Mouse (Mus musculus): ENCODE data around the gene Ganab.
A peak's percentile ranks its signal among the peaks of the same experiment; 100 is the strongest.
"Not testable (repeated sequence)": the region's sequence is repeated elsewhere in the genome, so short reads cannot be mapped to it uniquely, and the experiment has no call there.

Gene Ganab

GRCm38 (mm10) chr19:8897865-8898495 is at the start of gene Ganab:
Ganab (plus strand) TSS chr19:8898071.
- DNase-seq (ENCODE audit: extremely low spot score, low spot score): peak; percentile 96

- DNase-seq (ENCODE audit: extremely low spot score, low spot score): no peak
Observed at GRCm38 (mm10) chr19:8848356-8848755, 49.5 kb upstream of the Ganab start.

- DNase-seq (ENCODE audit: extremely low spot score, low spot score): no peak
Observed at GRCm38 (mm10) chr19:8850402-8850901, 47.4 kb upstream of the Ganab start, which contains the start of gene Lrrn4cl. Lrrn4cl (plus strand) TSS chr19:8850768.

GRCm38 (mm10) chr19:8851639-8852038 is 46.2 kb upstream of the Ganab start:
- no peak for DNase-seq (ENCODE audit: extremely low spot score, low spot score)

- DNase-seq (ENCODE audit: extremely low spot score, low spot score): no peak
Observed at GRCm38 (mm10) chr19:8852236-8852928, 45.5 kb upstream of the Ganab start.

GRCm38 (mm10) chr19:8853117-8853516 is 44.8 kb upstream of the Ganab start:
- no peak for DNase-seq (ENCODE audit: extremely low spot score, low spot score)

GRCm38 (mm10) chr19:8857689-8858088 is 40.2 kb upstream of the Ganab start:
- no peak for DNase-seq (ENCODE audit: extremely low spot score, low spot score)

GRCm38 (mm10) chr19:8859018-8859417 is 38.9 kb upstream of the Ganab start:
- DNase-seq (ENCODE audit: extremely low spot score, low spot score): peak; percentile 23

- no peak for DNase-seq (ENCODE audit: extremely low spot score, low spot score)
Observed at GRCm38 (mm10) chr19:8864265-8864664, 33.6 kb upstream of the Ganab start.

- DNase-seq (ENCODE audit: extremely low spot score, low spot score): not testable (repeated sequence)
Observed at GRCm38 (mm10) chr19:8870381-8870780, 27.5 kb upstream of the Ganab start.

- no peak for DNase-seq (ENCODE audit: extremely low spot score, low spot score)
Observed at GRCm38 (mm10) chr19:8870838-8871237, 27.0 kb upstream of the Ganab start.

- DNase-seq (ENCODE audit: extremely low spot score, low spot score): peak; percentile 95
Observed at GRCm38 (mm10) chr19:8871267-8872186, 26.3 kb upstream of the Ganab start, which contains the start of gene Ubxn1. Ubxn1 (plus strand) TSS chr19:8871496.

GRCm38 (mm10) chr19:8872266-8872840 is 25.5 kb upstream of the Ganab start:
- no peak for DNase-seq (ENCODE audit: extremely low spot score, low spot score)

- DNase-seq (ENCODE audit: extremely low spot score, low spot score): no peak
Observed at GRCm38 (mm10) chr19:8875031-8875430, 22.8 kb upstream of the Ganab start.

- peak; percentile 79 for DNase-seq (ENCODE audit: extremely low spot score, low spot score)
Observed at GRCm38 (mm10) chr19:8880311-8881033, 17.4 kb upstream of the Ganab start, which contains the start of gene Uqcc3. Uqcc3 (minus strand) TSS chr19:8880923.

GRCm38 (mm10) chr19:8881034-8881392 is 16.9 kb upstream of the Ganab start:
- DNase-seq (ENCODE audit: extremely low spot score, low spot score): no peak

- no peak for DNase-seq (ENCODE audit: extremely low spot score, low spot score)
Observed at GRCm38 (mm10) chr19:8883616-8884015, 14.3 kb upstream of the Ganab start, which contains the start of the genes Lbhd1 and Gm49403. Lbhd1 (plus strand) TSS chr19:8883732. Gm49403 (plus strand) TSS chr19:8883930.

GRCm38 (mm10) chr19:8886916-8887584 is 10.8 kb upstream of the Ganab start:
- no peak for DNase-seq (ENCODE audit: extremely low spot score, low spot score)

GRCm38 (mm10) chr19:8887585-8888463 is 10.0 kb upstream of the Ganab start:
- no peak for DNase-seq (ENCODE audit: extremely low spot score, low spot score)
